Mouse (Mus musculus) forebrain, embryonic 10.5 days (tissue): Measurements from ENCODE around the gene Zbtb12. TPM values are rescaled to one million over a fixed set of nuclear protein-coding genes. Genes with fewer than 3 reads are reported as not detected.
"Not testable (repeated sequence)": the region's sequence is repeated elsewhere in the genome, so short reads cannot be mapped to it uniquely, and the experiment has no call there.

Experiments used
- DNase-seq: peaks from one replicate; pipeline ENCODE4 v3.0.0-alpha.2; 2017; ENCODE audit warnings: low spot score; ENCODE audit errors: extremely low spot score
- H3K27ac ChIP-seq: fragments of 300-500 bp; sonication (generic); 2 replicates; pipeline ENCODE4 v1.5.1; 2016; ENCODE audit warnings: mild to moderate bottlenecking
- H3K27me3 ChIP-seq: fragments of 300-500 bp; sonication (generic); 2 replicates; pipeline ENCODE4 v1.6.1; 2016; ENCODE audit warnings: mild to moderate bottlenecking; ENCODE audit not compliant: poor library complexity, severe bottlenecking
- H3K36me3 ChIP-seq: fragments of 300-500 bp; sonication (generic); replicated peaks from 2 replicates; pipeline ENCODE4 v1.6.1; 2016; ENCODE audit warnings: mild to moderate bottlenecking, moderate library complexity
- H3K4me1 ChIP-seq: fragments of 300-500 bp; sonication (generic); 2 replicates; pipeline ENCODE4 v1.6.1; 2016
- H3K4me3 ChIP-seq: fragments of 300-500 bp; sonication (generic); 2 replicates; pipeline ENCODE4 v1.5.1; 2016; ENCODE audit warnings: mild to moderate bottlenecking, moderate library complexity
- H3K9me3 ChIP-seq: fragments of 300-500 bp; sonication (generic); 2 replicates; pipeline ENCODE4 v1.6.1; 2016; ENCODE audit warnings: mild to moderate bottlenecking, moderate library complexity
- WGBS: fragments of 180-500 bp; shearing (Covaris S2); methylation state at CpG from one replicate; pipeline ENCODE4 v1.1.7; 2016; 5-methylcytosine and 5-hydroxymethylcytosine counted together
- polyA plus RNA-seq: library from polyadenylated mRNA; unstranded; fragments of >200 nt; fragmentation: Nextera tagmentation; extraction: Ambion mirVana; gene quantifications from 2 replicates; pipeline ENCODE4 v1.2.1, GENCODE M21; 2016

Zbtb12 gene
- polyA plus RNA-seq, 1 experiment from 2014 or later: 6.6 TPM

GRCm38 (mm10) chr17:34897373-34898159 is 18.3 kb downstream of the Zbtb12 start:
- H3K9me3 ChIP-seq: peaks cover 8% of the 10 kb centered on the region; the same call in 1 of the 2 replicates
- no peaks in the 10 kb centered on the region for H3K27me3 ChIP-seq
- H3K27ac ChIP-seq: peak overlapping the region; percentile 100
- H3K4me3 ChIP-seq: peak overlapping the region; percentile 98
- DNase-seq: no peak
- 23% methylated on average over 10 of the region's 10 CpGs for WGBS
- peaks cover 70% of the 10 kb centered on the region for H3K4me1 ChIP-seq
- H3K36me3 ChIP-seq: peaks cover 39% of the 10 kb centered on the region

DNA sequence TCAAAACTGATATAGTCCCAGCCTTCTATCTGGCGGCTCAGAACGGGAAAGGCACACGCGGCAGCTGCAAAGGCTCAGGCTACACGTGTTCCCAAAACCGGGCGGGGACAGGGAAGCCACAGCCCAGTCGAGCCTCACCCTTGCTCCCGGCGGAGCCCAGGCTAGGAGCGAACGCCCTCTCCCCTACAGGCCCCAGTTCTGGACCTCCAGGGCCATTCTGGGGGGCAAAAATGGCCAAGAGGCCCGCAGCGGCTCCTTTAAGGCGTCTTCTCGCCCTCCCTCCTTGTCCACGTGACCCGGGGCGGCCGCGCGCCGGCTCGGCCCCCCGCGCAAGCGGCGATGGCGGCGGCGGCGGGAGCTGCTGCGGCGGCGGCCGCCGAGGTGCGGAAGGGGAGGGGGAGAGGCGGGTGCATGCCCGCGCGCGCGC is 18.9 kb downstream of the Zbtb12 start, which contains the start of the genes C2 and Ehmt2:
C2 (minus strand) TSS at position 106 of the 427 bp plus-strand sequence.
Ehmt2 (plus strand) TSS at position 310 of the 427 bp plus-strand sequence.
- H3K27ac ChIP-seq: peak within 1 kb of the TSS; percentile 100
- H3K4me3 ChIP-seq: peak within 1 kb of the TSS; percentile 98
- peaks cover 8% of the 10 kb centered on the region; the same call in 1 of the 2 replicates for H3K9me3 ChIP-seq
- H3K4me1 ChIP-seq: peaks cover 67% of the 10 kb centered on the region
- H3K36me3 ChIP-seq: peaks cover 45% of the 10 kb centered on the region
- WGBS: under 1% methylated on average over 38 of the region's 44 CpGs
- peak; percentile 82 for DNase-seq
- no peaks in the 10 kb centered on the region for H3K27me3 ChIP-seq

GRCm38 (mm10) chr17:34898706-34899052 is 19.4 kb downstream of the Zbtb12 start:
- peak overlapping the region; percentile 98 for H3K4me3 ChIP-seq
- peaks cover 62% of the 10 kb centered on the region for H3K4me1 ChIP-seq
- peak; percentile 56 for DNase-seq
- peaks cover 51% of the 10 kb centered on the region for H3K36me3 ChIP-seq
- under 1% methylated on average over 35 of the region's 47 CpGs for WGBS
- peaks cover 8% of the 10 kb centered on the region; the same call in 1 of the 2 replicates for H3K9me3 ChIP-seq
- peak overlapping the region; percentile 100 for H3K27ac ChIP-seq
- no peaks in the 10 kb centered on the region for H3K27me3 ChIP-seq

DNA sequence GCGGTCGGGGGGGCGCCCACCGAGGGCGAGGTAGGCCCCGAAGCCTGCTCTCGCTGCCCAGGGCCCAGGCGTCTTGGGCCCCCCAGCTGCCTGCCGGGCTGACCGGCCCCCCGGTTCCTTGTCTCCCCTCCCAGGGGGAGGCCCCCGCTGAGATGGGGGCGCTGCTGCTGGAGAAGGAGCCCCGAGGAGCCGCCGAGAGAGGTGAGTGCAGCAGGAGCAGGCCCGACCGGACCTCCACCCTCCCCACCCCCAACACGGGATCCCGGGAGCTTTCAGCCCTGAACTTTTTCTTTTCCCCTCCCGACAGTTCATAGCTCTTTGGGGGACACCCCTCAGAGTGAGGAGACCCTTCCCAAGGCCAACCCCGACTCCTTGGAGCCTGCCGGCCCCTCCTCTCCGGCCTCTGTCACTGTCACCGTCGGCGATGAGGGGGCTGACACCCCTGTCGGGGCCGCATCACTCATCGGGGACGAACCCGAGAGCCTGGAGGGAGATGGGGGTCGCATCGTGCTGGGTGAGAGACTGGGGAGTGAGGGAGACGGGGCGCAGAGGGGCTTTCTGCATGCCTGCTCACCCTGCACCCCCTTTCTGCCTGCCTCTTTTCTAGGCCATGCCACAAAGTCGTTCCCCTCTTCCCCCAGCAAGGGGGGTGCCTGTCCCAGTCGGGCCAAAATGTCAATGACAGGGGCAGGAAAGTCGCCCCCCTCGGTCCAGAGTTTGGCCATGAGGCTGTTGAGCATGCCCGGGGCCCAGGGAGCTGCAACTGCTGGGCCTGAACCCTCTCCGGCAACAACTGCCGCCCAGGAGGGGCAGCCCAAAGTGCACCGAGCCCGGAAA is 20.0 kb downstream of the Zbtb12 start:
- peak; percentile 57 for DNase-seq
- peak overlapping the region; percentile 98 for H3K4me3 ChIP-seq
- peaks cover 56% of the 10 kb centered on the region for H3K36me3 ChIP-seq
- H3K9me3 ChIP-seq: peaks cover 8% of the 10 kb centered on the region; the same call in 1 of the 2 replicates
- peaks cover 56% of the 10 kb centered on the region for H3K4me1 ChIP-seq
- H3K27ac ChIP-seq: peak overlapping the region; percentile 100
- no peaks in the 10 kb centered on the region for H3K27me3 ChIP-seq
- 1% methylated on average over 45 of the region's 45 CpGs for WGBS

GRCm38 (mm10) chr17:34899890-34900243 is 20.6 kb downstream of the Zbtb12 start:
- Histone ChIP-seq H3K27ac (peak overlapping the region; percentile 100), H3K36me3 (peaks cover 62% of the 10 kb centered on the region), H3K4me3 (peak overlapping the region; percentile 98), H3K4me1 (peaks cover 53% of the 10 kb centered on the region), H3K27me3 (no peaks in the 10 kb centered on the region), H3K9me3 (peaks cover 8% of the 10 kb centered on the region; the same call in 1 of the 2 replicates)
- DNase-seq: no peak
- 5% methylated on average over 5 of the region's 5 CpGs for WGBS

DNA sequence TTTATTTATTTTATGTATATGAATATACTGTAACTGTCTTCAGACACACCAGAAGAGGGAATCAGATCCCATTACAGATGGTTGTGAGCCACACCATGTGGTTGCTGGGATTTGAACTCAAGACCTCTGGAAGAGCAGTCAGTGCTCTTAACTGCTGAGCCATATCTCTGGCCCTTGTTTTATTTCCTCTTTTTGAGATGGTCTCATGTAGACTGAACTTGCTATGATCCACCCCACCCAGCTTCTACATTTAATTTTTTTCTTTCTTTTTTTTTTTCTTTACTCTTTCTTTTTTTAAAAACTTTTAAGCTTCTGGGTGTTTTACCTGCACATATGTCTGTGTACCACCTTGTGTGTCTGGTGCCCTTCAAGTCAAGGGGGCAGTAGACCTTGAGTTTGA is 21.5 kb downstream of the Zbtb12 start:
- not testable (repeated sequence) for H3K27ac ChIP-seq, DNase-seq, H3K27me3 ChIP-seq, H3K9me3 ChIP-seq
- Histone ChIP-seq H3K4me3 (peak overlapping the region; percentile 98; the same call in 1 of the 2 replicates), H3K36me3 (peaks cover 66% of the 10 kb centered on the region), H3K4me1 (peaks cover 43% of the 10 kb centered on the region)

DNA sequence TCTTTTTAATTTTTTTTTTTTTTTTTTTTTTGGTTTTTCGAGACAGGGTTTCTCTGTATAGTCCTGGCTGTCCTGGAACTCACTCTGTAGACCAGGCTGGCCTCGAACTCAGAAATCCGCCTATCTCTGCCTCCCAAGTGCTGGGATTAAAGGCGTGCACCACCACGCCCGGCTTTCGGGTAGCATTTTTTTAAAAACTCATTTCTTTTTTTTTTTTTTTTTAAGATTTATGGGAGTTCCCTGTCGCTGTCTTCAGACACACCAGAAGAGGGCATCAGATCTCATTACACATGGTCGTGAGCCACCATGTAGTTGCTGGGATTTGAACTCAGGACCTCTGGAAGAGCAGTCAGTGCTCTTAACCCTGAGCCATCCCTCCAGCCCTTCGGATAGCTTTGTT is 22.7 kb downstream of the Zbtb12 start:
- WGBS: 83% methylated on average over 10 of the region's 10 CpGs
- H3K4me3 ChIP-seq, H3K27ac ChIP-seq, H3K9me3 ChIP-seq, H3K27me3 ChIP-seq, DNase-seq: not testable (repeated sequence)
- Histone ChIP-seq H3K4me1 (peaks cover 32% of the 10 kb centered on the region), H3K36me3 (peaks cover 66% of the 10 kb centered on the region)

DNA sequence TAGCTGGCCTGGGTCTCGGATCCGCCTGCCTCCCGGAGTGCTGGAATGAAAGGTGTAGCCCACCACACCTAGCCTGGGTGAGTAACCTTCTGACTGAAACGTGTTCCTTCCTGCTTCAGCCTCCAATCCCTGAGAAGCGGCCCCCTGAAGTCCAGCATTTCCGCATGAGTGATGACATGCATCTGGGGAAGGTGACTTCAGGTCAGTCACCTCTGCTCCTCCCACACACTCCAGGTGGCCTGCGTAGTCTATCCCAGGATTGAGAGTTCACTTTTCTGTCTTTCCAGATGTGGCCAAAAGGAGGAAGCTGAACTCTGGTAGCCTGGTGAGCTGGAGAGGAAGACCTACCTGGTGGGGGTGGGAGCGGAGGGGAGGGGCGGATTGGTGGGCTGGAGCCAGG is 23.6 kb downstream of the Zbtb12 start:
- H3K4me3 ChIP-seq: no peak overlapping the region
- DNase-seq: no peak
- H3K4me1 ChIP-seq: peaks cover 23% of the 10 kb centered on the region
- no peak overlapping the region for H3K27ac ChIP-seq
- no peaks in the 10 kb centered on the region for H3K27me3 ChIP-seq
- peaks cover 75% of the 10 kb centered on the region for H3K36me3 ChIP-seq
- 90% methylated on average over 9 of the region's 9 CpGs for WGBS
- no peaks in the 10 kb centered on the region for H3K9me3 ChIP-seq

- peak overlapping the region; percentile 9; the same call in 1 of the 2 replicates for H3K4me3 ChIP-seq
- no peaks in the 10 kb centered on the region for H3K9me3 ChIP-seq
- peaks cover 16% of the 10 kb centered on the region for H3K4me1 ChIP-seq
- H3K27ac ChIP-seq: no peak overlapping the region
- H3K27me3 ChIP-seq: no peaks in the 10 kb centered on the region
- H3K36me3 ChIP-seq: peaks cover 83% of the 10 kb centered on the region
- no peak for DNase-seq
- WGBS: 92% methylated on average over 10 of the region's 10 CpGs
Observed at GRCm38 (mm10) chr17:34910982-34911381, 31.7 kb downstream of the Zbtb12 start.

GRCm38 (mm10) chr17:34911945-34912351 is 32.7 kb downstream of the Zbtb12 start:
- no peaks in the 10 kb centered on the region for H3K9me3 ChIP-seq
- H3K36me3 ChIP-seq: peaks cover 73% of the 10 kb centered on the region
- peak overlapping the region; percentile 8; the same call in 1 of the 2 replicates for H3K4me3 ChIP-seq
- H3K27ac ChIP-seq: no peak overlapping the region
- H3K4me1 ChIP-seq: peaks cover 16% of the 10 kb centered on the region
- H3K27me3 ChIP-seq: no peaks in the 10 kb centered on the region
- WGBS: 50% methylated on average over 5 of the region's 5 CpGs
- DNase-seq: peak; percentile 70

DNA sequence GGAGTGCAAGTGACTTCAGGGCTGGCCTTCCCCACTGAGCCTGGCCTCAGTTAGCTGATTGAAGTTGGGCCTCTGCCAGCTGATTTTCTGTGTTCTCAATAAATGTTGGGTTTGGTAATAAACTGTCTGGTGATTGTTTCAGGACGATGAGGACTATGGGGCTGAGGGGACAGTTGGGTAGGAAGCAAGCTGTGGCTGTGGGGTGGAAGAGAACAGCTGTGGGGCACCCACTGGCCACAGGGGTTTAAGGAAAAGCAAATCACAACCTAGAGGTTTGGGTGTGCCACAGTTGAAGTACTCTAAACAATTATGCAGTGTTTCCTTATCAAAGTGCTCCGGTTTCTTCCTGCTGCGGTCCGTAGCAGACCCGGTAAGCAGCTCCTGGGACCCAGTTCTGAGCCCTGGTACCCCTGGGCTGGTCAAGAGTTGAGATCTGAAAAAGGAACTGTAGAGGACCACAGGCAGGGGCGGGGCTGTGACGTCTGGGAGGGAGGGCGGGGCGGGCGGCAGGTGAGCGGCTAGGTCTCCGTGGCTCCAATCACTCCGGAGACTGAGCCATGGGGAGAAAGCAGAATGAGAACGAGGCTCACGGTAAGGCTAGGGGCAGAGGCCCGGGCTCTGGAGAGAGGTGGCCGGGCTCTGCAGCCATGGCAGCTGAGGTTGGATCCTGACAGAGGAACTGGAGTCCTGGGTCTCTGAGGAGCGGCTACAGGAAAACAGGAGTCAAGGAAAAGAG is 34.8 kb downstream of the Zbtb12 start, which contains the start of gene Slc44a4:
Slc44a4 (plus strand) TSS at position 537 of the 736 bp plus-strand sequence.
- Histone ChIP-seq H3K27ac (peak within 1 kb of the TSS; percentile 48; the same call in 1 of the 2 replicates), H3K9me3 (no peaks in the 10 kb centered on the region), H3K4me1 (peaks cover 16% of the 10 kb centered on the region), H3K27me3 (no peaks in the 10 kb centered on the region), H3K36me3 (peaks cover 52% of the 10 kb centered on the region), H3K4me3 (peak within 1 kb of the TSS; percentile 11; the same call in 1 of the 2 replicates)
- 34% methylated on average over 18 of the region's 18 CpGs for WGBS
- DNase-seq: no peak

GRCm38 (mm10) chr17:34915410-34915831 is 36.1 kb downstream of the Zbtb12 start:
- Histone ChIP-seq H3K36me3 (peaks cover 39% of the 10 kb centered on the region), H3K9me3 (no peaks in the 10 kb centered on the region), H3K4me1 (peaks cover 16% of the 10 kb centered on the region), H3K4me3 (peak overlapping the region; percentile 11; the same call in 1 of the 2 replicates), H3K27me3 (no peaks in the 10 kb centered on the region), H3K27ac (peak overlapping the region; percentile 48)
- 21% methylated on average over 11 of the region's 11 CpGs for WGBS
- DNase-seq: no peak
